Mouse (Mus musculus) embryonic facial prominence, embryonic 14.5 days (tissue): Measurements from ENCODE around the gene C77080. TPM values are rescaled to one million over a fixed set of nuclear protein-coding genes. Genes with fewer than 3 reads are reported as not detected.

Experiments
- ATAC-seq: fragments of 200-750 bp; cut with Nextera tagmentation; 2 replicates; pipeline ENCODE4 v1.8.0; 2017; ENCODE audit warnings: low read depth, moderate number of reproducible peaks, moderate TSS enrichment
- DNase-seq: peaks from one replicate; pipeline ENCODE4 v3.0.0-alpha.2; 2015; ENCODE audit warnings: low spot score
- H3K27ac ChIP-seq: fragments of 300-500 bp; sonication (generic); replicated peaks from 2 replicates; pipeline ENCODE4 v1.5.1; 2014; ENCODE audit warnings: low read depth, mild to moderate bottlenecking, low read length, moderate library complexity
- H3K27me3 ChIP-seq: fragments of 300-500 bp; sonication (generic); replicated peaks from 2 replicates; pipeline ENCODE4 v1.6.1; 2014; ENCODE audit warnings: low read length; ENCODE audit not compliant: control insufficient read depth, insufficient read depth
- H3K36me3 ChIP-seq: fragments of 300-500 bp; sonication (generic); 2 replicates; pipeline ENCODE4 v1.6.1; 2014; ENCODE audit warnings: low read length, mixed read lengths; ENCODE audit not compliant: control insufficient read depth, insufficient read depth
- H3K4me1 ChIP-seq: fragments of 300-500 bp; sonication (generic); 2 replicates; pipeline ENCODE4 v1.6.1; 2014; ENCODE audit warnings: antibody characterized with exemption, low read length; ENCODE audit not compliant: control insufficient read depth, insufficient read depth
- H3K4me2 ChIP-seq: fragments of 300-500 bp; sonication (generic); 2 replicates; pipeline ENCODE4 v1.6.1; 2014; ENCODE audit warnings: low read depth, mild to moderate bottlenecking, low read length, moderate library complexity, mixed read lengths
- H3K4me3 ChIP-seq: fragments of 300-500 bp; sonication (generic); 2 replicates; pipeline ENCODE4 v1.5.1; 2014; ENCODE audit warnings: low read depth, mild to moderate bottlenecking, low read length
- H3K9ac ChIP-seq: fragments of 300-500 bp; sonication (generic); 2 replicates; pipeline ENCODE4 v1.6.1; 2014; ENCODE audit warnings: low read depth, mild to moderate bottlenecking, low read length, moderate library complexity, mixed read lengths
- H3K9me3 ChIP-seq: fragments of 300-500 bp; sonication (generic); 2 replicates; pipeline ENCODE4 v1.6.1; 2016; ENCODE audit warnings: low read length; ENCODE audit not compliant: control insufficient read depth
- WGBS: fragments of 180-500 bp; shearing (Covaris S2); extraction: QIAGEN DNeasy Blood & Tissue Kit; methylation state at CpG from one replicate; pipeline ENCODE4 v1.1.7; 2014; 5-methylcytosine and 5-hydroxymethylcytosine counted together
- polyA plus RNA-seq: library from polyadenylated mRNA; unstranded; fragments of >200 nt; fragmentation: Nextera tagmentation; extraction: Ambion mirVana; gene quantifications from 2 replicates; pipeline ENCODE4 v1.2.1, GENCODE M21; 2014

The C77080 gene
- polyA plus RNA-seq, 1 experiment from 2014 or later: 6.2 TPM

- peaks cover 17% of the 10 kb centered on the region; the same call in 1 of the 2 replicates for H3K27me3 ChIP-seq
- DNase-seq (no peak), ATAC-seq (no peak)
- H3K4me1 ChIP-seq: peaks cover 10% of the 10 kb centered on the region; the same call in 1 of the 2 replicates
- no peaks in the 10 kb centered on the region for H3K9me3 ChIP-seq
- WGBS: 85% methylated on average over 5 of the region's 5 CpGs
- no peaks in the 10 kb centered on the region for H3K36me3 ChIP-seq
- H3K27ac ChIP-seq: no peak overlapping the region
- no peak overlapping the region for H3K4me3 ChIP-seq
- H3K4me2 ChIP-seq: no peak overlapping the region
- no peak overlapping the region for H3K9ac ChIP-seq
Measured at GRCm38 (mm10) chr4:129283226-129283625, 22.0 kb upstream of the C77080 start.

GRCm38 (mm10) chr4:129282786-129283185 lies 21.6 kb upstream of the C77080 start:
- H3K36me3 ChIP-seq: no peaks in the 10 kb centered on the region
- no peak overlapping the region for H3K4me2 ChIP-seq
- ATAC-seq (no peak), DNase-seq (no peak)
- peaks cover 17% of the 10 kb centered on the region; the same call in 1 of the 2 replicates for H3K27me3 ChIP-seq
- no peak overlapping the region for H3K9ac ChIP-seq
- H3K4me3 ChIP-seq: no peak overlapping the region
- WGBS: 76% methylated on average over 5 of the region's 5 CpGs
- H3K4me1 ChIP-seq: peaks cover 10% of the 10 kb centered on the region; the same call in 1 of the 2 replicates
- no peaks in the 10 kb centered on the region for H3K9me3 ChIP-seq
- no peak overlapping the region for H3K27ac ChIP-seq

GRCm38 (mm10) chr4:129276453-129276865 lies 15.3 kb upstream of the C77080 start:
- Histone ChIP-seq H3K27ac (no peak overlapping the region), H3K4me1 (peaks cover 6% of the 10 kb centered on the region; the same call in 1 of the 2 replicates), H3K9me3 (no peaks in the 10 kb centered on the region), H3K36me3 (no peaks in the 10 kb centered on the region), H3K27me3 (no peaks in the 10 kb centered on the region), H3K4me3 (no peak overlapping the region), H3K9ac (no peak overlapping the region), H3K4me2 (no peak overlapping the region)
- WGBS: 4% methylated on average over 18 of the region's 18 CpGs
- peak; percentile 91 for DNase-seq
- peak; percentile 34 for ATAC-seq

- Histone ChIP-seq H3K36me3 (no peaks in the 10 kb centered on the region), H3K9ac (no peak overlapping the region), H3K27ac (no peak overlapping the region), H3K27me3 (no peaks in the 10 kb centered on the region), H3K4me2 (peak overlapping the region; percentile 23), H3K9me3 (no peaks in the 10 kb centered on the region), H3K4me3 (no peak overlapping the region), H3K4me1 (peaks cover 6% of the 10 kb centered on the region; the same call in 1 of the 2 replicates)
- WGBS: 39% methylated on average over 5 of the region's 5 CpGs
- DNase-seq (peak; percentile 91), ATAC-seq (peak; percentile 78)
Measured at GRCm38 (mm10) chr4:129272756-129273046, 11.5 kb upstream of the C77080 start.

- no peaks in the 10 kb centered on the region for H3K27me3 ChIP-seq
- DNase-seq: peak; percentile 91
- H3K4me1 ChIP-seq: peaks cover 6% of the 10 kb centered on the region; the same call in 1 of the 2 replicates
- peak; percentile 92 for ATAC-seq
- H3K4me3 ChIP-seq: no peak overlapping the region
- no peaks in the 10 kb centered on the region for H3K36me3 ChIP-seq
- H3K9me3 ChIP-seq: no peaks in the 10 kb centered on the region
- H3K27ac ChIP-seq: no peak overlapping the region
- WGBS: 16% methylated on average over 15 of the region's 15 CpGs
- no peak overlapping the region for H3K9ac ChIP-seq
- H3K4me2 ChIP-seq: peak overlapping the region; percentile 23
Measured at GRCm38 (mm10) chr4:129271991-129272755, 11.0 kb upstream of the C77080 start.

GRCm38 (mm10) chr4:129268698-129269097 lies 7.5 kb upstream of the C77080 start:
- ATAC-seq (no peak), DNase-seq (no peak)
- H3K4me3 ChIP-seq: no peak overlapping the region
- no peaks in the 10 kb centered on the region for H3K36me3 ChIP-seq
- no peak overlapping the region for H3K4me2 ChIP-seq
- H3K9ac ChIP-seq: no peak overlapping the region
- H3K4me1 ChIP-seq: peaks cover 6% of the 10 kb centered on the region; the same call in 1 of the 2 replicates
- H3K27ac ChIP-seq: no peak overlapping the region
- WGBS: 50% methylated on average over 1 of the region's 1 CpGs
- H3K27me3 ChIP-seq: no peaks in the 10 kb centered on the region
- H3K9me3 ChIP-seq: no peaks in the 10 kb centered on the region

- Histone ChIP-seq H3K4me1 (0 out of 2 replicates have a peak, but pooled peaks cover 4% of the 10 kb centered on the region), H3K9me3 (no peaks in the 10 kb centered on the region), H3K4me2 (no peak overlapping the region), H3K36me3 (no peaks in the 10 kb centered on the region), H3K9ac (no peak overlapping the region), H3K27me3 (no peaks in the 10 kb centered on the region), H3K4me3 (no peak overlapping the region), H3K27ac (no peak overlapping the region)
- ATAC-seq: no peak
- WGBS: 70% methylated on average over 5 of the region's 5 CpGs
- DNase-seq: no peak
Measured at GRCm38 (mm10) chr4:129266821-129267220, 5.6 kb upstream of the C77080 start.

GRCm38 (mm10) chr4:129266191-129266590 lies 5.0 kb upstream of the C77080 start:
- H3K4me3 ChIP-seq: no peak overlapping the region
- no peaks in the 10 kb centered on the region for H3K36me3 ChIP-seq
- no peaks in the 10 kb centered on the region for H3K9me3 ChIP-seq
- no peak overlapping the region for H3K4me2 ChIP-seq
- WGBS: 63% methylated on average over 4 of the region's 4 CpGs
- no peak overlapping the region for H3K9ac ChIP-seq
- DNase-seq (no peak), ATAC-seq (no peak)
- 0 out of 2 replicates have a peak, but pooled peaks cover 4% of the 10 kb centered on the region for H3K4me1 ChIP-seq
- no peaks in the 10 kb centered on the region for H3K27me3 ChIP-seq
- no peak overlapping the region for H3K27ac ChIP-seq
